Mouse (Mus musculus): ENCODE results near the gene Dyx1c1. TPM values are rescaled to one million over a fixed set of nuclear protein-coding genes. Genes with fewer than 3 reads are reported as not detected.

Gene Dyx1c1
- polyA plus RNA-seq, 1 experiment: 1.7 TPM

DNA sequence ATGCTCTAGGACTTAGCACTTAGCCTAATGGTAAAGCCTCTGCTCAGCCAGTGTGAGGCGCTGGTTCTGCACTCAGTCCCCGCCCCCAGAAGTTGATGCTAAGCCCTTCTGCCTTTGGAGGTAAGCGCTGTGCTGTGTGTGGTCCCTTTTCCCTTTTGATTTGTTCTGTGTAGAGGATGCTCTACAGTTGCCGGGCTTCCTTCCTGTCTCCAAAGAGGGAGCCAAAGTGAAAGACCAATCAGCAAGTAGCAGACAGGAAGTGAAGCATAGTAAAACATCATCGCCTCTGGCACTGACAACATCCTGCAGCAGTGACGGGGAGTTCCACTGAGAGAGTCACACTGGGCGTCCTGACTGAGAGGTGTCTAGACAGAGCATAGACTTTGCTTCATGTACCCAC lies 11.3 kb downstream of the Dyx1c1 start:
- WGBS: 48% methylated on average over 7 of the region's 7 CpGs
- Histone ChIP-seq H3K4me1 (ENCODE audit: control insufficient read depth, insufficient read depth, low read length) (peaks cover 2% of the 10 kb centered on the region), H3K4me3 (replicated peaks; ENCODE audit: extremely low read depth, low read depth, low read length) (no peak overlapping the region)
- no peak for DNase-seq
- TF ChIP-seq POLR2A (IDR thresholded peaks at IDR 0.05; ENCODE audit: borderline replicate concordance, extremely low read depth, low read depth, low read length) (no peak), CTCF (IDR thresholded peaks at IDR 0.05; ENCODE audit: insufficient read depth, low read length) (no peak)

DNA sequence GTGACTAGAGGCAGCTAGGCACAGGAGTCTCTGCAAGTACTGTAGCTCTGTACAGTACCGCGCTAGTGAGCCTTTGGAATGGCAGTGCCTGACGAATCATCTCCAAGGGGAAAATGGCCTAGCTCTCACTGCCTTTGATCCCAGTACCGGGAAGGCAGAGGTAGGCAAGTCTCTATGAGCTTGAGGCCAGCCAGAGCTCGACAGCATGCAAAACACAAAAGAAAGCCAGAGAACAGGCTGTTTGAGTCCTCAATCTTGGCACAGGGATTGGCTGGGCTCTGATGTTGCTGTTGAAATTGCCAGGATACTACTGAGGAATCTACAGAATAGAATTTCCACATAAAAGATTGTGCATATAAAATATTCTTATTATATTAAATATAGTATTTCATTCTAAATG lies 13.8 kb downstream of the Dyx1c1 start:
- Histone ChIP-seq H3K4me1 (ENCODE audit: control insufficient read depth, insufficient read depth, low read length) (peaks cover 2% of the 10 kb centered on the region), H3K4me3 (replicated peaks; ENCODE audit: extremely low read depth, low read depth, low read length) (no peak overlapping the region)
- TF ChIP-seq CTCF (IDR thresholded peaks at IDR 0.05; ENCODE audit: insufficient read depth, low read length) (no peak), POLR2A (IDR thresholded peaks at IDR 0.05; ENCODE audit: borderline replicate concordance, extremely low read depth, low read depth, low read length) (no peak)
- DNase-seq: no peak
- 82% methylated on average over 5 of the region's 5 CpGs for WGBS

DNA sequence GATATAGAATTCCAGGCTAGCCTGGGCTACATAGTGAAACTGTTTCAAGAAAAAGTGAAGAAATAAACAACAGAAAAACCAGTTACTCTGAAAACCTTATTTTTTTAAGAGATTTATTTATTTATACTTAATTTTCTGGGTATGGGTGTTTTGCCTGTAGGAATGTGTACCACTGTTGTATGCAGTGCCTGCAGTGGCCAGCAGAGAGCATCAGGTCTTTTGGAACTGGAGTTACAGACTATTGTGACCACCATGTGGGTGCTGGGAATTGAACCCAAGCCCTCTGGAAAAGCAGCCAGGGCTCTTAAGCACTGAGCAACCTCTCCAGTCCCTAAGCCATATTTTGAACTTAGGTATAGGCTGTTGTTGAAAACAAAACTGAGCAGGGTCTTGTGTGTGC lies 14.4 kb downstream of the Dyx1c1 start:
- Histone ChIP-seq H3K4me1 (ENCODE audit: control insufficient read depth, insufficient read depth, low read length) (peaks cover 2% of the 10 kb centered on the region), H3K4me3 (replicated peaks; ENCODE audit: extremely low read depth, low read depth, low read length) (no peak overlapping the region)
- no peak for DNase-seq
- no peak for TF ChIP-seq POLR2A (IDR thresholded peaks at IDR 0.05; ENCODE audit: borderline replicate concordance, extremely low read depth, low read depth, low read length)
- no peak for TF ChIP-seq CTCF (IDR thresholded peaks at IDR 0.05; ENCODE audit: insufficient read depth, low read length)

DNA sequence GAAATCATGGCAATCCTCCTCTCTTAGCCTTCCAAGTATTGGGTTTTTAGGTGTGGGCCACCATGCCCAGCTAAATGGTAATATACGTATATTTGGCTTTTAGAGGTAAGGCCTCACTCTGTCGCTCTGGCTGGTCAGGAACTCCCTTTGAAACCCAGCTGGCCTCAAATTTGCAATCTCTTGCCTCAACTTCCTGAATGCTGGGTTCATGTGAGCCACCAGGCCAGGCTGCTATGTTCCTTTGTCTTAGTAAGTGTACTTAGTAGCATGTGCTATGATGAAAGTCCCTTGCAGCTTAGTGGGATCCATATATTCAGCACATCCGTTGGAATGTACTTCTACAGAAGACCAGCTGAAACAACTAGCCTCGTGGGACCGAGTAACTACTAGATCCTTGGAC lies 16.1 kb downstream of the Dyx1c1 start:
- no peak for TF ChIP-seq POLR2A (IDR thresholded peaks at IDR 0.05; ENCODE audit: borderline replicate concordance, extremely low read depth, low read depth, low read length)
- TF ChIP-seq CTCF (IDR thresholded peaks at IDR 0.05; ENCODE audit: insufficient read depth, low read length): no peak
- no peak for DNase-seq
- 83% methylated on average over 5 of the region's 5 CpGs for WGBS
- no peaks in the 10 kb centered on the region; the same call in 1 of the 2 replicates for H3K4me1 ChIP-seq (ENCODE audit: control insufficient read depth, insufficient read depth, low read length)
- H3K4me3 ChIP-seq (replicated peaks; ENCODE audit: extremely low read depth, low read depth, low read length): no peak overlapping the region

DNA sequence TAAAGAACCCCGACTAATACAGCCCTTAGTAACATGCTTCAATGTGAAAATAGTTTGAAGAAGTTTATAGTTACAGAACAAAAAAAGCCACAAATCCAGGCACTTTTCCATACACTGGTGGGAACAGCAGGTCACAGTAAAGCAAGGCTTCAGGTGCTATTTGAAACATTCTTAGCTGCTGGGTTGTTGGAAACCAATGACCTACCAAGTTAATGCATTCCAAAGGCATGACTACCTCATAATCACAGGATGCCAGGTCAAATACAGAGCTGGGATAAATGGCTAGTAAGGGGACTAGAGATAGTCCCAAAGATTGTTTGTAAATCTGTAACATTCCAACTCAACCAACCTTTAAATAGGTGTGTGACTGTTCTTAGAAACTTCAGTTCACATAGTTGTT lies 16.7 kb downstream of the Dyx1c1 start:
- no peak for DNase-seq
- TF ChIP-seq POLR2A (IDR thresholded peaks at IDR 0.05; ENCODE audit: borderline replicate concordance, extremely low read depth, low read depth, low read length) (no peak), CTCF (IDR thresholded peaks at IDR 0.05; ENCODE audit: insufficient read depth, low read length) (no peak)
- 84% methylated on average over 1 of the region's 1 CpGs for WGBS
- Histone ChIP-seq H3K4me1 (ENCODE audit: control insufficient read depth, insufficient read depth, low read length) (no peaks in the 10 kb centered on the region; the same call in 1 of the 2 replicates), H3K4me3 (replicated peaks; ENCODE audit: extremely low read depth, low read depth, low read length) (no peak overlapping the region)

DNA sequence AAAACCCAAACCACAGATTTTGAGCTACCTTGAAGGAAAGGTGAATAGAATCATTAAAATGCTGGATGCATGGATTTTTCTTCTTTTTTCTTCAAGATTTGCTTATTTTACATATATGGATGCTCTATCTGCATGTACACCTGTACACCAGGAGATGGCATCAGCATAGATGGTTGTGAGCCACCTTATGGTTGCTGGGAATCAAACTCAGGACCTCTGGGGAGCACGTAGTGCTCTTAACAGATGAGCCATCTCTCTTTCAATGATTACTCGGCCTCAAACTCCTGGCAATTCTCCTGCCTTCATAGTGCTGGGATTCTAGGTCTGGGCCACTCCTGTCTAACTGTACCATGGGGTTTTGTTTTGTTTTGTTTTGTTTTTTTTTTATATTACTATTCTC lies 24.5 kb downstream of the Dyx1c1 start:
- WGBS: 59% methylated on average over 2 of the region's 2 CpGs
- TF ChIP-seq CTCF (IDR thresholded peaks at IDR 0.05; ENCODE audit: insufficient read depth, low read length): no peak
- TF ChIP-seq POLR2A (IDR thresholded peaks at IDR 0.05; ENCODE audit: borderline replicate concordance, extremely low read depth, low read depth, low read length): no peak
- peaks cover 7% of the 10 kb centered on the region for H3K4me1 ChIP-seq (ENCODE audit: control insufficient read depth, insufficient read depth, low read length)

DNA sequence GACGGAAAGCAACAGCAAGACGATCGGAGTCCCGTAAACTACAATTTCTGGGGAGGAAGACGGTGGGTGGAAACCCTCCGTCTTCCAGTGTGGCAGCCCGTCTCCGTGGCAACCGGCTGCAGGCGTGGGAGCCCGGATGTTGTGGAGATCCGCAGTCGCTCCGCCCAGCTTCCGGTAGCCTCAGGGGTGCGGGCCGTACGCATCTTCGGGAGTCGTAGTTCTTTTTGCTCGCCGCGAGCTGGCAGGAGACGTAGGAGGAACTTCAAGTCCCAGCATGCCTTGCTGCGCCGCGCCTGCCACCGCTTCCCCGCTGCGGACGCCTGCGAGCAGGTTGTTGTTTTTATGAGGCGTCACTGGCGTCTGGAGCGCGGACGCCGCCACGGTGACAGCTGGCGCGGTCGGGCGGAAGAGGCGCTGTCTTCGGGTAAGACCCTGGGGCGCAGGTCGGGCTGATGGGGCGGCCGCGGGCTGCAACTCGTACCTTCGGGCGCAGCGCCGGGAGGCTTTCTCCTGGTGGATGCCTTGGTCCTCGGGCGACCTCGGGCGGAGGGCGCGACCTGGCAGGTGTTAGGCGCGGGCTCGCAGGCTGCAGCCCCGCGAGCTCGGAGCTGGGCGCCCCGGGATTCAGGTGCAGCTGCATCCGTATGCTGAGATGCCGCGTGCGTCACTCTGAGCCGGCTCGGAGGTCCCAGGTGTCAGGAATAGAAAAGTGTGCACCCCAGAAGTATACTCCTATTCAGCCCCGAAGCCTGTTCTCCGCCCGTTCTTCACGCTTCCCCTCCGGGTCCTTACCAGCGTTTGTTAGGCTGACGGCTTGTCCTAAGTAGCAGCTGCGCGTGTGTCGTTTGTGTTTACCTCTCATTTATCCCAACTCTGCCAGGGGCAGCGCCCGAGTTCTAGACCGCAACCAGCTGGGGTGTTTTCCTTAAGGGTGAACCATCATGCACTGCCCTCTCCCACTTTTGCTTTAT lies 26.9 kb downstream of the Dyx1c1 start, which contains the start of the genes Ccpg1os and Ccpg1:
Gene Ccpg1os (minus strand): TSS at position 133 of the 971 bp plus-strand sequence.
Gene Ccpg1 (plus strand): TSS at position 180 of the 971 bp plus-strand sequence.
- TF ChIP-seq POLR2A (IDR thresholded peaks at IDR 0.05; ENCODE audit: borderline replicate concordance, extremely low read depth, low read depth, low read length) (peak; percentile 79), CTCF (IDR thresholded peaks at IDR 0.05; ENCODE audit: insufficient read depth, low read length) (no peak)
- WGBS: under 1% methylated on average over 88 of the region's 88 CpGs
- peak; percentile 91 for DNase-seq
- H3K4me3 ChIP-seq (replicated peaks; ENCODE audit: extremely low read depth, low read depth, low read length): peak within 1 kb of the TSS; percentile 81
- H3K4me1 ChIP-seq (ENCODE audit: control insufficient read depth, insufficient read depth, low read length): peaks cover 9% of the 10 kb centered on the region

More for the DNA sequence above, 24.5 kb downstream of the Dyx1c1 start:
- DNase-seq: no peak
- H3K4me3 ChIP-seq (replicated peaks; ENCODE audit: extremely low read depth, low read depth, low read length): no peak overlapping the region

DNA sequence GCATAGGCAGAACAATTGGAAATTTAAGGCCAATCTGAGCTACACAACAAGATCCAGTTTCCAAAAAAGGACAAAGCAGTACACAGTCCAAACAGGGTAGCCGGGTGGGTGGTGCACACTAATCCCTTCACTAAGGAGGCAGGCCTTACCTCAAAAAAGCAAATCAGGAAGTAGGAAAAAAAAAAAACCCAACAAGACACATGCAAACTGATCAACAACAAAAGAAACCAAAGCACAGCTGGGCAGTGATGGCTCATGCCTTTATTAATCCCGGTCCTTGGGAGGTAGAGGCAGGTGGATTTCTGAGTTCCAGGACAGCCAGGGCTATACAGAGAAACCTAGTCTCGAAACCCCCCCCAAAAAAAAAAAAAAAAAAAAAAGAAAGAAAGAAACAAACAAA lies 29.1 kb downstream of the Dyx1c1 start:
- Histone ChIP-seq H3K4me1 (ENCODE audit: control insufficient read depth, insufficient read depth, low read length) (peaks cover 9% of the 10 kb centered on the region), H3K4me3 (replicated peaks; ENCODE audit: extremely low read depth, low read depth, low read length) (no peak overlapping the region)
- TF ChIP-seq CTCF (IDR thresholded peaks at IDR 0.05; ENCODE audit: insufficient read depth, low read length) (no peak), POLR2A (IDR thresholded peaks at IDR 0.05; ENCODE audit: borderline replicate concordance, extremely low read depth, low read depth, low read length) (no peak)
- DNase-seq: no peak
- WGBS: 52% methylated on average over 3 of the region's 3 CpGs

DNA sequence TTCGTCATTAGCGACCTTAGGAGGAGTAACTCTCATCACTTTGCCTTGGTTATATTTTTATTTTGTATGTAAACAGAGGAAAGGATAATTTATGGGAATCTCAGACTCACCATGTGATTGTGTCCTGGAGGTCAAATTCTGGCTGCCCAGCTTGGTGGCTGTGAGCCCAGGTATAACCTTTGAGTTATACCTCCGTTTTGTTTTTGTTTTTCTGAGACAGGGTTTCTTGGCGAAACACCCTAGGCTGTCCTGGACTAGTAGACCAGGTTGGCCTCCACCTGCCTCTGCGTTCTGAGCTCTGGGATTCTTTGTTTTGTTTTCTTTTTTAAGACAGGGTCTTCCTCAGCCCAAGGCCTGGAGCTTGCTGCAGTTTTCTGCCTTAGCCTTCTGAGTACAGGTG lies 30.1 kb downstream of the Dyx1c1 start:
- no peak for DNase-seq
- Histone ChIP-seq H3K4me1 (ENCODE audit: control insufficient read depth, insufficient read depth, low read length) (peaks cover 9% of the 10 kb centered on the region), H3K4me3 (replicated peaks; ENCODE audit: extremely low read depth, low read depth, low read length) (no peak overlapping the region)
- WGBS: 80% methylated on average over 5 of the region's 5 CpGs
- TF ChIP-seq POLR2A (IDR thresholded peaks at IDR 0.05; ENCODE audit: borderline replicate concordance, extremely low read depth, low read depth, low read length): no peak
- no peak for TF ChIP-seq CTCF (IDR thresholded peaks at IDR 0.05; ENCODE audit: insufficient read depth, low read length)

DNA sequence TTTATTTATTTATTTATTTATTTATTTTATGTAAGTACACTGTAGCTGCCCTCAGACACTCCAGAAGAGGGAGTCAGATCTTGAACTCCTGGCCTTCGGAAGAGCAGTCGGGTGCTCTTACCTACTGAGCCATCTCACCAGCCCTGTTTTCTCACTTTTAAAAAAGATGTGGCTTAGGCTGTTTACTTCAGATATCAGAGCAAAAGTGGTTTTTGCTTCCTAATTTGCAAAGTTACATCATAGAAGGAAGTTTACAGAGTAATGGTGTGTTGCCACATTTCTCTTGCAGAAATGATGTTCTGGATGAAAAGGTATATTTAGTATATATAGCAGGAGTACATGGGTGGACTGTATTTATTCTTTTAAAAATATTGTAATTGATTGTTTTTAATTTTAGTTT lies 32.8 kb downstream of the Dyx1c1 start:
- TF ChIP-seq CTCF (IDR thresholded peaks at IDR 0.05; ENCODE audit: insufficient read depth, low read length) (no peak), POLR2A (IDR thresholded peaks at IDR 0.05; ENCODE audit: borderline replicate concordance, extremely low read depth, low read depth, low read length) (no peak)
- DNase-seq: no peak
- Histone ChIP-seq H3K4me1 (ENCODE audit: control insufficient read depth, insufficient read depth, low read length) (peaks cover 6% of the 10 kb centered on the region), H3K4me3 (replicated peaks; ENCODE audit: extremely low read depth, low read depth, low read length) (no peak overlapping the region)
- 91% methylated on average over 2 of the region's 2 CpGs for WGBS

All from lung, adult 2 months (tissue).